Comparison of ENCODE assay signal across 8 mouse cellular contexts in the genomic region with DNA sequence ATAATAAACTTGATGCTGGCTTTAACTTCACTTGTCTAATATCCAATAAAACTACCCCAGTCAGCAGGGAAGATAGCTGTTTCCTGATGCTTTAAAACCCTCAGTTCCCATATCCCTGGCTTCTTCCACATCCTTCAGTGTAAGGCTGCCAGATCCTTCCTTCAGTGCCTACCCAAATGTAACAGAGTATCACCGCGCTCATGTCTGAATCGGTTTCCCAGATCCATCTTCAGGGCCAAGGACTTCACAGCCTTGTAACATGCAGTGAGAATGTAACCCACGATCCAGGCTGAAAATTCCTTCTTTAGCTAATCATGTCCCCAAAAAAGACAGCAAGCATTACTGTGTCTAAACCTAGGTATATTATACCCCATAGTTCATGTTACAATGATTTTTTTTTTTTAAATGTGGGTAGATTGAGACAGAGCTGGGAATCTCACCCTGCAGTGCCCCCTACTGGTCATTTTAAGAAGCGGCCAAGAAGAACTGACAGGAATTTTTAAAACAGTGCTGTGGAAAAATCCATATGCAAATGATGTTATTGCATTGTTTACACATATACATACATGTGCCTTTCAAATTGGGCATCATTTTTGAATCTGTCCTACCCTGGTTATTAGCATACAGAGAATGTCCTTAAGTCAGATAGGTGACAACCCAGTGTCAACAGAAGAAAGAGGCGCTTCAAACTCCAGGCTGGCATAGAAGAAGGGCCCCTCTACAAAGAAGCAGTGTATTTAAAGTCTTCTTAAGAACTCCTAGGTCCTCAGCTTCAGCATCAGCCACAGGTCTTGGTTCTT. TPM values are rescaled to one million over a fixed set of nuclear protein-coding genes. Genes with fewer than 3 reads are reported as not detected.
DNase-seq lines count a peak whose midpoint lies in the region; ATAC-seq and TF ChIP-seq lines count a peak whose summit lies in the region.
"Had no signal": no experiment of that assay in that cellular context is flagged by ENCODE, and none has a peak within 500 bp of the region (broad histone marks: within the 10 kb centered on the region; RNA-seq: fewer than 3 reads in every experiment).

No protein-coding gene starts in this region.

- H3K9me3 ChIP-seq in kidney, embryonic 15.5 days (replicated peaks): no peaks in the 10 kb centered on the region
- H3K9me3 ChIP-seq in MEL (replicated peaks; ENCODE audit: insufficient read depth, low read length): no peaks in the 10 kb centered on the region
- H3K9me3 ChIP-seq: limb, embryonic 15.5 days had no signal

- WGBS in kidney, embryonic 15.5 days: 78% methylated on average over 6 of the region's 6 CpGs

- H3K9ac ChIP-seq in kidney, embryonic 15.5 days: no peak overlapping the region
- no peak overlapping the region for H3K9ac ChIP-seq in MEL (ENCODE audit: control insufficient read depth, low read depth, low read length, poor library complexity, severe bottlenecking)
- H3K9ac ChIP-seq: limb, embryonic 15.5 days had no signal

- H3K79me2 ChIP-seq in MEL (ENCODE audit: control insufficient read depth, insufficient read depth, low read length, poor library complexity): no peaks in the 10 kb centered on the region

- DNase-seq in kidney, postnatal 10 days: peak; percentile 48
- DNase-seq in MEL (ENCODE audit: low read depth, low spot score): peak; percentile 43
- DNase-seq in c-Kit-positive CD71-positive TER-119-positive erythroid progenitor cells, embryonic 14.5 days (ENCODE audit: low spot score): peak; percentile 11
- peak; percentile 31 for DNase-seq in lung, postnatal 10 days
- DNase-seq in testis, postnatal 10 days (ENCODE audit: low spot score): peak; percentile 68

- no peaks in the 10 kb centered on the region for H3K27me3 ChIP-seq in kidney, embryonic 15.5 days
- H3K27me3 ChIP-seq in MEL (ENCODE audit: control insufficient read depth in 1 of 2, insufficient read depth in 2 of 2, low read length in 2 of 2): no peaks in the 10 kb centered on the region; a peak in 2 of 4 replicates
- H3K27me3 ChIP-seq: limb, embryonic 15.5 days had no signal

- no peak overlapping the region for H3K27ac ChIP-seq in kidney, embryonic 15.5 days
- no peak overlapping the region for H3K27ac ChIP-seq in MEL (ENCODE audit: control insufficient read depth, low read depth, low read length)
- H3K27ac ChIP-seq: limb, embryonic 15.5 days had no signal

- H3K4me1 ChIP-seq in kidney, embryonic 15.5 days: no peaks in the 10 kb centered on the region
- H3K4me1 ChIP-seq in MEL (ENCODE audit: control insufficient read depth in 1 of 2, insufficient read depth in 2 of 2, low read length in 2 of 2): no peaks in the 10 kb centered on the region
- H3K4me1 ChIP-seq: limb, embryonic 15.5 days had no signal

- TF ChIP-seq EP300 in MEL (IDR thresholded peaks at IDR 0.05; ENCODE audit: low read depth in 1 of 2, low read length in 2 of 2): no peak

- peak; percentile 59 to 72 (median 63) for TF ChIP-seq CTCF in MEL (IDR thresholded peaks at IDR 0.05 in 2 of 3, conservative IDR thresholded peaks at IDR 0.05 in 1 of 3; ENCODE audit: control insufficient read depth in 1 of 3, insufficient read depth in 1 of 3, low read depth in 2 of 3, low read length in 3 of 3, poor library complexity in 1 of 3, severe bottlenecking in 1 of 3)

- no peak for ATAC-seq in kidney, embryonic 15.5 days (replicated peaks; ENCODE audit: low FRiP score)
- peak; percentile 94 for ATAC-seq in frontal cortex, adult (ENCODE audit: low TSS enrichment)

- peak; percentile 75 for TF ChIP-seq RAD21 in MEL (IDR thresholded peaks at IDR 0.05; ENCODE audit: low read depth, low read length)

- H3K36me3 ChIP-seq in kidney, embryonic 15.5 days: no peaks in the 10 kb centered on the region
- H3K36me3 ChIP-seq in MEL (ENCODE audit: control insufficient read depth in 1 of 2, insufficient read depth in 2 of 2, low read length in 2 of 2): no peaks in the 10 kb centered on the region
- H3K36me3 ChIP-seq: limb, embryonic 15.5 days had no signal

- no peak for TF ChIP-seq POLR2A in MEL (IDR thresholded peaks at IDR 0.05; ENCODE audit: control insufficient read depth in 1 of 2, insufficient read depth in 1 of 2, low read depth in 1 of 2, low read length in 2 of 2, poor library complexity in 1 of 2)

- no peak overlapping the region for H3K4me2 ChIP-seq in kidney, embryonic 15.5 days
- H3K4me2 ChIP-seq: limb, embryonic 15.5 days had no signal

- no peak overlapping the region for H3K4me3 ChIP-seq in kidney, embryonic 15.5 days (replicated peaks)
- no peak overlapping the region for H3K4me3 ChIP-seq in MEL (ENCODE audit: control insufficient read depth in 1 of 2, insufficient read depth in 1 of 2, low read depth in 2 of 2, low read length in 2 of 2)
- H3K4me3 ChIP-seq: limb, embryonic 15.5 days had no signal

TF ChIP-seq in MEL, 35 proteins besides CTCF, POLR2A, EP300 and RAD21:
- TF ChIP-seq GATA1 (IDR thresholded peaks at IDR 0.05; ENCODE audit: low read depth, low read length): no peak
- no peak for TF ChIP-seq ZKSCAN1 (IDR thresholded peaks at IDR 0.05; ENCODE audit: low read depth, low read length)
- TF ChIP-seq KAT2A (conservative IDR thresholded peaks at IDR 0.05; ENCODE audit: low read depth, low read length): no peak
- TF ChIP-seq UBTF (IDR thresholded peaks at IDR 0.05; ENCODE audit: borderline replicate concordance, insufficient read depth, low read depth, low read length): no peak
- no peak for TF ChIP-seq E2F4 (IDR thresholded peaks at IDR 0.05; ENCODE audit: borderline replicate concordance, low read depth, low read length)
- no peak for TF ChIP-seq TCF12 (IDR thresholded peaks at IDR 0.05; ENCODE audit: low read depth, low read length)
- peak; percentile 53 for TF ChIP-seq ZC3H11A (IDR thresholded peaks at IDR 0.05; ENCODE audit: low read depth, low read length)
- TF ChIP-seq ZMIZ1 (IDR thresholded peaks at IDR 0.05; ENCODE audit: low read depth, low read length): no peak
- peak; percentile 62 for TF ChIP-seq SMC3 (IDR thresholded peaks at IDR 0.05; ENCODE audit: low read depth, low read length)
- no peak for TF ChIP-seq CHD2 (IDR thresholded peaks at IDR 0.05; ENCODE audit: low read length)
- no peak for TF ChIP-seq USF1 (IDR thresholded peaks at IDR 0.05; ENCODE audit: low read depth, low read length)
- peak; percentile 82 for TF ChIP-seq ZNF384 (IDR thresholded peaks at IDR 0.05; ENCODE audit: low read depth, low read length)
- TF ChIP-seq TAL1 (IDR thresholded peaks at IDR 0.05; ENCODE audit: low read length): no peak
- no peak for TF ChIP-seq ELF1 (IDR thresholded peaks at IDR 0.05; ENCODE audit: low read depth, low read length)
- no peak for TF ChIP-seq SIN3A (IDR thresholded peaks at IDR 0.05; ENCODE audit: low read length)
- no peak for TF ChIP-seq MYC (IDR thresholded peaks at IDR 0.05; ENCODE audit: low read depth, low read length)
- TF ChIP-seq TBP (IDR thresholded peaks at IDR 0.05; ENCODE audit: low read depth, low read length): no peak
- no peak for TF ChIP-seq CHD1 (IDR thresholded peaks at IDR 0.05; ENCODE audit: low read depth, low read length)
TF ChIP-seq in MEL: peak in this region for 3.

RNA-seq across cellular contexts. Expression of a gene that starts 38.8 kb away (rescaled TPM):
- 26.4 and 27.9 TPM in 2 replicates for polyA plus RNA-seq in kidney, embryonic 15.5 days (2015; fragmentation: Nextera tagmentation; extraction: Ambion mirVana)
- 12.6 and 13.3 TPM in 2 replicates for total RNA-seq in MEL (2012; rRNA removed)
- polyA plus RNA-seq in MEL (2012; ENCODE audit: insufficient read depth in 1 of 2, insufficient read length in 2 of 2, low read depth in 1 of 2, low replicate concordance in 2 of 2, missing spikeins in 1 of 2): 10 to 100 TPM in 1 of 2 experiments, not detected in 1; 15.7 TPM

Comparison
In these comparisons a context has a peak if more than half of its experiments do, and no peak if none do; other contexts are left out.
1. DNase-seq: peak in every context shown above with its lines; median percentile 68 in testis, postnatal 10 days; 48 in kidney, postnatal 10 days; 43 in MEL; 31 in lung, postnatal 10 days; 11 in c-Kit-positive CD71-positive TER-119-positive erythroid progenitor cells, embryonic 14.5 days.